Mouse (Mus musculus): ENCODE data around the gene Olfr1176. TPM values are rescaled to one million over a fixed set of nuclear protein-coding genes. Genes with fewer than 3 reads are reported as not detected.

Olfr1176 gene
- not detected for polyA plus RNA-seq (2014; fragmentation: Illumina TruSeq; extraction: RNeasy Lipid Tissue Mini Kit (QIAGEN cat#74804); ENCODE audit: insufficient read depth, low read depth, low replicate concordance)

GRCm38 (mm10) chr2:88336421-88336820 is at the start of gene Olfr1176:
Gene Olfr1176 (plus strand): TSS chr2:88336721.

DNA sequence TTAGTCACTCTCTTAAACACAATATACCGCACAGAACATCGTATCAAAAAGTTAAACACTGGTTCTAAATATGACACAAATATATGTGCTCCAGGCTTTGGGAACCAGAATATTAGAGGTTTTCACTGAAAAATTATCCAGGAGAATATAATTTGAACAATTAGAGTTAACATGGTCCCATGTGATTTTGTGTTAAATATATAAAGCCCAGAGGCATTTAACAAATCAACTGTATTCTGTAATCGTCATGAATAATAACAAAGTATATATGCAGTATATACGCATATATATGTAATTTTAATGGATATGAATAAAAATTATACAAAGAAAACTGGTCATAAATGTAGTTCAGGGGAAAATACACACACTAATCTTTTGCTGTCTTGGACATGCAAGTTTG is 21.5 kb upstream of the Olfr1176 start, which contains the start of gene Olfr1174-ps:
TSS of gene Olfr1174-ps (minus strand) at position 101 of the 400 bp plus-strand sequence.

GRCm38 (mm10) chr2:88327115-88327514 is 9.4 kb upstream of the Olfr1176 start, which contains the start of gene Olfr1175-ps:
Gene Olfr1175-ps (minus strand): TSS chr2:88327215.

GRCm38 (mm10) chr2:88346392-88346791 is 9.9 kb downstream of the Olfr1176 start, which contains the start of gene Olfr1177-ps:
Gene Olfr1177-ps (minus strand): TSS chr2:88346492.

GRCm38 (mm10) chr2:88386762-88387161 is 50.2 kb downstream of the Olfr1176 start, which contains the start of gene Olfr1178:
Gene Olfr1178 (plus strand): TSS chr2:88387062.

Other genes starting within 250 kb of the Olfr1176 start
- gene Olfr1164, start 242.8 kb upstream of the Olfr1176 start, polyA plus RNA-seq (2014; fragmentation: Illumina TruSeq; extraction: RNeasy Lipid Tissue Mini Kit (QIAGEN cat#74804); ENCODE audit: insufficient read depth, low read depth, low replicate concordance) = not detected
- gene Olfr1166, start 208.4 kb upstream of the Olfr1176 start, polyA plus RNA-seq (2014; fragmentation: Illumina TruSeq; extraction: RNeasy Lipid Tissue Mini Kit (QIAGEN cat#74804); ENCODE audit: insufficient read depth, low read depth, low replicate concordance) = not detected
- gene Olfr1167, start 181.5 kb upstream of the Olfr1176 start, polyA plus RNA-seq (2014; fragmentation: Illumina TruSeq; extraction: RNeasy Lipid Tissue Mini Kit (QIAGEN cat#74804); ENCODE audit: insufficient read depth, low read depth, low replicate concordance) = not detected
- not detected for gene Olfr1168, start 154.8 kb upstream of the Olfr1176 start, polyA plus RNA-seq (2014; fragmentation: Illumina TruSeq; extraction: RNeasy Lipid Tissue Mini Kit (QIAGEN cat#74804); ENCODE audit: insufficient read depth, low read depth, low replicate concordance)
- not detected for gene Olfr1170, start 108.4 kb upstream of the Olfr1176 start, polyA plus RNA-seq (2014; fragmentation: Illumina TruSeq; extraction: RNeasy Lipid Tissue Mini Kit (QIAGEN cat#74804); ENCODE audit: insufficient read depth, low read depth, low replicate concordance)
- not detected for gene Olfr1173, start 56.8 kb upstream of the Olfr1176 start, polyA plus RNA-seq (2014; fragmentation: Illumina TruSeq; extraction: RNeasy Lipid Tissue Mini Kit (QIAGEN cat#74804); ENCODE audit: insufficient read depth, low read depth, low replicate concordance)
- gene Olfr1174-ps, start 21.6 kb upstream of the Olfr1176 start, polyA plus RNA-seq (2014; fragmentation: Illumina TruSeq; extraction: RNeasy Lipid Tissue Mini Kit (QIAGEN cat#74804); ENCODE audit: insufficient read depth, low read depth, low replicate concordance) = not detected
- gene Olfr1175-ps, start 9.5 kb upstream of the Olfr1176 start, polyA plus RNA-seq (2014; fragmentation: Illumina TruSeq; extraction: RNeasy Lipid Tissue Mini Kit (QIAGEN cat#74804); ENCODE audit: insufficient read depth, low read depth, low replicate concordance) = not detected
- not detected for gene Olfr1177-ps, start 9.8 kb downstream of the Olfr1176 start, polyA plus RNA-seq (2014; fragmentation: Illumina TruSeq; extraction: RNeasy Lipid Tissue Mini Kit (QIAGEN cat#74804); ENCODE audit: insufficient read depth, low read depth, low replicate concordance)
- gene Olfr1178, start 50.3 kb downstream of the Olfr1176 start, polyA plus RNA-seq (2014; fragmentation: Illumina TruSeq; extraction: RNeasy Lipid Tissue Mini Kit (QIAGEN cat#74804); ENCODE audit: insufficient read depth, low read depth, low replicate concordance) = not detected
- not detected for gene Olfr1179, start 69.7 kb downstream of the Olfr1176 start, polyA plus RNA-seq (2014; fragmentation: Illumina TruSeq; extraction: RNeasy Lipid Tissue Mini Kit (QIAGEN cat#74804); ENCODE audit: insufficient read depth, low read depth, low replicate concordance)
- gene Olfr1180, start 82.4 kb downstream of the Olfr1176 start, polyA plus RNA-seq (2014; fragmentation: Illumina TruSeq; extraction: RNeasy Lipid Tissue Mini Kit (QIAGEN cat#74804); ENCODE audit: insufficient read depth, low read depth, low replicate concordance) = not detected
- not detected for gene Olfr1181, start 89.5 kb downstream of the Olfr1176 start, polyA plus RNA-seq (2014; fragmentation: Illumina TruSeq; extraction: RNeasy Lipid Tissue Mini Kit (QIAGEN cat#74804); ENCODE audit: insufficient read depth, low read depth, low replicate concordance)
- gene Gm13757, start 112.4 kb downstream of the Olfr1176 start, polyA plus RNA-seq (2014; fragmentation: Illumina TruSeq; extraction: RNeasy Lipid Tissue Mini Kit (QIAGEN cat#74804); ENCODE audit: insufficient read depth, low read depth, low replicate concordance) = not detected
- not detected for gene Olfr1183, start 118.1 kb downstream of the Olfr1176 start, polyA plus RNA-seq (2014; fragmentation: Illumina TruSeq; extraction: RNeasy Lipid Tissue Mini Kit (QIAGEN cat#74804); ENCODE audit: insufficient read depth, low read depth, low replicate concordance)
- gene Olfr1184, start 146.9 kb downstream of the Olfr1176 start, polyA plus RNA-seq (2014; fragmentation: Illumina TruSeq; extraction: RNeasy Lipid Tissue Mini Kit (QIAGEN cat#74804); ENCODE audit: insufficient read depth, low read depth, low replicate concordance) = not detected
- gene Olfr1185-ps1, start 156.6 kb downstream of the Olfr1176 start, polyA plus RNA-seq (2014; fragmentation: Illumina TruSeq; extraction: RNeasy Lipid Tissue Mini Kit (QIAGEN cat#74804); ENCODE audit: insufficient read depth, low read depth, low replicate concordance) = not detected
- not detected for gene Olfr1186, start 181.8 kb downstream of the Olfr1176 start, polyA plus RNA-seq (2014; fragmentation: Illumina TruSeq; extraction: RNeasy Lipid Tissue Mini Kit (QIAGEN cat#74804); ENCODE audit: insufficient read depth, low read depth, low replicate concordance)
- gene Olfr1188, start 220.2 kb downstream of the Olfr1176 start, polyA plus RNA-seq (2014; fragmentation: Illumina TruSeq; extraction: RNeasy Lipid Tissue Mini Kit (QIAGEN cat#74804); ENCODE audit: insufficient read depth, low read depth, low replicate concordance) = not detected
- not detected for gene Olfr1189, start 249.7 kb downstream of the Olfr1176 start, polyA plus RNA-seq (2014; fragmentation: Illumina TruSeq; extraction: RNeasy Lipid Tissue Mini Kit (QIAGEN cat#74804); ENCODE audit: insufficient read depth, low read depth, low replicate concordance)